Mouse (Mus musculus) macrophage (primary cell): ENCODE measurements around the gene Cd200r2. TPM values are rescaled to one million over a fixed set of nuclear protein-coding genes. Genes with fewer than 3 reads are reported as not detected.

ENCODE experiments used
- H3K27ac ChIP-seq: fragments of 350-480 bp; formaldehyde crosslinking; 2 replicates; pipeline ENCODE4 v1.9.0; 2021
- H3K36me3 ChIP-seq: fragments of 350-480 bp; formaldehyde crosslinking; 2 replicates; pipeline ENCODE4 v1.9.0; 2021; ENCODE audit errors: inconsistent target
- H3K4me3 ChIP-seq: fragments of 350-480 bp; formaldehyde crosslinking; 2 replicates; pipeline ENCODE4 v1.9.0; 2021; ENCODE audit errors: inconsistent target
- H3K79me2 ChIP-seq: fragments of 350-480 bp; formaldehyde crosslinking; 2 replicates; pipeline ENCODE4 v1.9.0; 2021; ENCODE audit errors: inconsistent target
- WGBS: methylation state at CpG from one replicate; pipeline ENCODE4 v1.1.7; 2026; ENCODE audit warnings: inconsistent platforms; ENCODE audit not compliant: missing documents; 5-methylcytosine and 5-hydroxymethylcytosine counted together
- polyA plus RNA-seq: library from polyadenylated mRNA; stranded (reverse); fragments of 250-400 nt; gene quantifications from 3 replicates; pipeline ENCODE4 v1.2.4, GENCODE M21; 2018; ENCODE audit warnings: inconsistent platforms

Cd200r2 gene
- polyA plus RNA-seq, 1 experiment from 2014 or later, result 0.33 TPM

DNA sequence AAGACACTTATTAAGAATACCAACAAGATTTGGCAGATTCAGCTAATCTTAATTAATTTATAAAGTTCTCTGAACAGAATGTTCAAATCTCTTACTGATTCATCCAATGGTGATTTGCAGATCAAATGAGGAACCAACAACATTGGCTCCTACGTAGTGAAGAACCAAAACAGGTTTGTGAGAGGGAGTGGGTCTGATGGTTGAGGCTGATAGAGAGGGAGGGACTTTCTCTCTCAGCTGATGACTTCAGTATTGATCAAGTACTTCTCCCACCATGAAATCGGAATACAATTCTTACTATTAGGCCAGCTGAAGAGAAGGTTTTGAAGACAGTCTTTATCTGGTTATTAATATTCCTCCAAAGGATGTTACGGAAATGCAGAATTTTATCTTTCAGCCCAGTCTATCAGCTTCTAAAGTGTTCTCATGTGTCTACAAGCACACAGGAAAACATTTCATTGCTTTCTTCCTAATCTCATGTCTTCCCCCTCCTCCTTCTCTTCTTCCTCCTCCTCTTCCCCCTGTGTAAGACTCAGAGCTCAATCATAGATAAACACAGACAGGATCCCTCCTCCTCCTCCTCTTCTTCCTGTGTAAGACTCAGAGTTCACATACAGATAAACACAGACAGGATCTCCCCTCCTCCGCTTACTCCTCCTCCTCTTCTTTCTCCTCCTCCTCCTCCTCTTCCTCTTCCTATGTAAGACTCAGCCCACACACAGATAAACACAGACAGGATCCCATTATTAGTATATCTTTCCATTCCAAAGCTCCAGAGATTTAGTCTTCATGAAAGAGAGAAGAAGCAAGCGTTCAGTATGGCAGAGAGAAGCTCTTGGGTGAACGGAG is 97.9 kb downstream of the Cd200r2 start:
- H3K36me3 ChIP-seq, result no peaks in the 10 kb centered on the region
- no peak overlapping the region for H3K4me3 ChIP-seq
- H3K27ac ChIP-seq, result 0 out of 2 replicates have a peak overlapping the region, but pooled peaks have one; percentile 0
- H3K79me2 ChIP-seq, result no peaks in the 10 kb centered on the region
- WGBS, result 90% methylated on average over 6 of the region's 6 CpGs

DNA sequence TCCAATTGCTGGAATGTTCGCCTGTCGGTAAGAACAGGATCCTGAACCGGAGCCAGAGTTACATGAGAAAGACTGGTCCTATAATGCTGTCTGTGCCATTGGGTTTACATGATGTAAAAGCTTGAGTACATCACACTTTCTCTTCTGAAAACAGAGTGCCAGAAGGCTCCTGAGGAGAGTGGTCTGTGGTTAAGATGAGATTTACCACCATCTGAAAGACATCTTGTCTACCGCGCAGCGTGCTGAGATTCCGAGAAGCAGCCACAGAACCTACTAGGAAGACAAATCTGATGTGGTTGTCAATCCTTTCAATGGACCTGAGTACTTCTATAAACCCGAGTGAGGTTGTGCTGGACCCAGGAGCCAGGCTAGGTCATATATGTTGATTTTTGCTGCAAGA is 98.5 kb downstream of the Cd200r2 start:
- Histone ChIP-seq H3K4me3 (no peak overlapping the region), H3K79me2 (no peaks in the 10 kb centered on the region), H3K27ac (no peak overlapping the region), H3K36me3 (no peaks in the 10 kb centered on the region)
- 75% methylated on average over 8 of the region's 8 CpGs for WGBS

Other genes with a start within 250 kb of the Cd200r2 start
- 7.2 to 8.6 TPM (median 7.6 TPM) in 3 replicates for gene Nepro, start 142.8 kb upstream of the Cd200r2 start, polyA plus RNA-seq
- 23.0 to 34.3 TPM (median 27.6 TPM) in 3 replicates for gene Gtpbp8, start 120.7 kb upstream of the Cd200r2 start, polyA plus RNA-seq
- gene Cd200r1, start 101.4 kb upstream of the Cd200r2 start, polyA plus RNA-seq, result 131 to 179 TPM (median 136 TPM) in 3 replicates
- gene Cd200r4, start 55.4 kb upstream of the Cd200r2 start, polyA plus RNA-seq, result 36.9 to 105 TPM (median 66.6 TPM) in 3 replicates
- 0.21 to 0.37 TPM in 2 of 3 replicates, not detected in the other for gene Cd200r3, start 76.6 kb downstream of the Cd200r2 start, polyA plus RNA-seq
- 0.03 to 0.09 TPM in 2 of 3 replicates, not detected in the other for gene Ccdc80, start 226.3 kb downstream of the Cd200r2 start, polyA plus RNA-seq